Mouse (Mus musculus) erythroid progenitor cell, adult 5-6 weeks (primary cell): ENCODE data around the gene Vmn2r116. TPM values are rescaled to one million over a fixed set of nuclear protein-coding genes. Genes with fewer than 3 reads are reported as not detected.
"Not testable (repeated sequence)": the region's sequence is repeated elsewhere in the genome, so short reads cannot be mapped to it uniquely, and the experiment has no call there.

ENCODE experiments used
- ATAC-seq: replicated peaks from 2 replicates; pipeline ENCODE4 v1.8.0; 2016; ENCODE audit warnings: moderate number of reproducible peaks, mild to moderate bottlenecking, moderate TSS enrichment, inconsistent platforms; ENCODE audit not compliant: poor library complexity, low FRiP score, severe bottlenecking
- total RNA-seq, 2 experiments: library from RNA; stranded (forward) in 1 of 2; stranded (reverse) in 1 of 2; fragments of 150-400 nt in 1 of 2; fragments of 186-747, 209-891 nt in 1 of 2; gene quantifications; 2 replicates each; pipeline versions ENCODE4 v1.2.3 to v1.2.4; 2015 to 2017; ENCODE audit warnings: low replicate concordance in 2 of 2

Gene Vmn2r116
- not detected in 2 replicates for total RNA-seq (2015; ENCODE audit: low replicate concordance)
- total RNA-seq (2017; ENCODE audit: low replicate concordance): not detected in 2 replicates

GRCm38 (mm10) chr17:23384304-23384703 lies at the start of gene Vmn2r116:
TSS of gene Vmn2r116 (plus strand) at chr17:23384604.
- ATAC-seq: not testable (repeated sequence)

DNA sequence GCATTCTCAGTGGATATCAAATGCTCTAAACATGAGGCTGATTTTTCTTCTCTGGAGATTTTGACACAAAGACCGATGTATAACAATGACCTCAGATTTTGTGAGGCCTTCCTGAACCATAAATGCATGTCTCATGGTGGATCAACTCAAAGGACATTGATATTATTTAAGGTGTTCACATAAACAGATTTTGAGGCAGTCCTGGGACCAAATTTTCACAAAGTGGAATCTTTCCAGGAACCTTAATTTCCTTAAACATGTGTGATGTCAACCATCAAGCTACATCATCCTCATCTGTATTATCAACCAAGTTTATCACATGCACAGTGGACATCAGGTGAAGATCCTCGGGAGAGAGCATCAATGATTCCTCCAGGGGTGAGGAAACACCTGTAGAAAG lies 41.0 kb upstream of the Vmn2r116 start, which contains the start of gene Vmn2r115:
Vmn2r115 (plus strand) TSS at position 301 of the 400 bp plus-strand sequence.
- ATAC-seq: not testable (repeated sequence)

DNA sequence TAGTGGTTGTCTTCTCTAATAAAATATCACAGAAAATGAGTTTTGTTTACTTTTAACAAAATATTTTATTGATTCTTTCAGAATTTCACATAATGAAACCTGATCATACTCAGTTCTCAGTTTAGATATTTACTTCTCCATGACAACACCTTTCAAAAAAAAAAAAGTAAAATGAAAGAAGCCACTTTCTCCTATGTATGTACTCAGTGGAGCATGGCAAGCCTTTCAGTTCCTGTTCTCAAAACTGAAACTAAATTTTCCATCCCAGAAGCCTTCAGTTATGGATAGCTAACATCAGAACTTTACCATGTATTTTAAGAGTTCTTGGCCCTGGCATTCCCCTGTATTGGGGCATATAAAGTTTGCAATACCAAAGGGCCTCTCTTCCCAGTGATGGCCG lies 32.8 kb upstream of the Vmn2r116 start:
- no peak for ATAC-seq

DNA sequence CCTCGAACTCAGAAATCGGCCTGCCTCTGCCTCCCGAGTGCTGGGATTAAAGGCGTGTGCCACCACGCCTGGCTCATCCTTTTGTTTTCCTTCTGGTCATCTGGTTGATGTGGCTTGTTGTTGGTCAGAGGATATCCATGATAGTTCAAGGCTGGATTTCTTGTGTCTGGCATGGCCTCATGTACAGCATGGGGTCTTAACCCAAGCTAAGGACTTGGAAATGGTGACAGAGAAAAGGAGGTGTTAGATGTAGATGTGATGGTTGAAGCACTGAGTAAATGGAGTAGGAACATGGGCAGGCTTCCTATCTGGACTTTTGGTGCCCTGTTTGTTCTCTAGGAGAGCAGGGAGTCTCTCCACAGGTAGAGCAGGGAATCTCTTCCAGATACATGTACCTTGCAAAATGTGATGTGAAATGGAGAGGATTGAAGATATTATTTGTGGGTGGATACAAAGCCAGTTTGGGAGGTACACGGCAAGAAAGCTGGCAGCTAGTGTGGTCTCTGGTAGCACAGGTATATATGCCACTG lies 48.8 kb downstream of the Vmn2r116 start:
- ATAC-seq: no peak

Other genes with a start within 250 kb of the Vmn2r116 start
- gene Zfp40, start 191.4 kb upstream of the Vmn2r116 start, total RNA-seq (2015; ENCODE audit: low replicate concordance): 3.6 and 14.7 TPM in 2 replicates
- 0.61 TPM in 1 of 2 replicates, not detected in the other for gene Zfp40, start 191.4 kb upstream of the Vmn2r116 start, total RNA-seq (2017; ENCODE audit: low replicate concordance)
- not detected in 2 replicates for gene Vmn2r114, start 72.1 kb upstream of the Vmn2r116 start, total RNA-seq (2015; ENCODE audit: low replicate concordance)
- not detected in 2 replicates for gene Vmn2r114, start 72.1 kb upstream of the Vmn2r116 start, total RNA-seq (2017; ENCODE audit: low replicate concordance)
- not detected in 2 replicates for gene Vmn2r115, start 40.9 kb upstream of the Vmn2r116 start, total RNA-seq (2015; ENCODE audit: low replicate concordance)
- not detected in 2 replicates for gene Vmn2r115, start 40.9 kb upstream of the Vmn2r116 start, total RNA-seq (2017; ENCODE audit: low replicate concordance)
- gene Vmn2r117, start 95.1 kb downstream of the Vmn2r116 start, total RNA-seq (2015; ENCODE audit: low replicate concordance): not detected in 2 replicates
- gene Vmn2r117, start 95.1 kb downstream of the Vmn2r116 start, total RNA-seq (2017; ENCODE audit: low replicate concordance): not detected in 2 replicates
- 2.2 and 3.4 TPM in 2 replicates for gene Zfp213, start 179.6 kb downstream of the Vmn2r116 start, total RNA-seq (2015; ENCODE audit: low replicate concordance)
- gene Zfp213, start 179.6 kb downstream of the Vmn2r116 start, total RNA-seq (2017; ENCODE audit: low replicate concordance): 0.90 and 1.4 TPM in 2 replicates
- not detected in 2 replicates for gene Zfp13, start 214.9 kb downstream of the Vmn2r116 start, total RNA-seq (2015; ENCODE audit: low replicate concordance)
- gene Zfp13, start 214.9 kb downstream of the Vmn2r116 start, total RNA-seq (2017; ENCODE audit: low replicate concordance): not detected in 2 replicates
- not detected in 2 replicates for gene Zscan10, start 216.3 kb downstream of the Vmn2r116 start, total RNA-seq (2015; ENCODE audit: low replicate concordance)
- gene Zscan10, start 216.3 kb downstream of the Vmn2r116 start, total RNA-seq (2017; ENCODE audit: low replicate concordance): not detected in 2 replicates